Mouse (Mus musculus): ENCODE data around the gene Cdca7l. TPM values are rescaled to one million over a fixed set of nuclear protein-coding genes. Genes with fewer than 3 reads are reported as not detected.

Cdca7l gene
- polyA plus RNA-seq, 1 experiment from 2014 or later: 10.1 TPM

DNA sequence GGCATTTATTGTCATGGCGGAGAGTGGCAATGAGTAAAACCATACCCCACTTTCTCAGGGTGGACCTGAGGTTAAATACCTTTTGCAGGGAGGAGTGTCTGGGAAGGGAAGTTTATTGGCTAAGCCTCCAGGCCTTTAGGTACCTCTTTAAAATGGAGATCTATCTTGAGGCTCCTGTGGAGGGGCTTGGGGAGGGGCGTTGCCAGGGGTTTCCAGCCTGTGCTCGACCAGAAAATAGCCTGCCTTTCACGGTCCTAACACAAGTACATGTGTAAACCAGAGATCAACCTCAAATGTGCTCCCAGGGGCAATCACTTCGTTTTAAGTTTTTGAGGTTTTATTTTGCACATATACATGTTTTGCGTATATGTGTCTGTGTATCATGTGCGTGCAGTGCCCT is 15.1 kb upstream of the Cdca7l start:
- no peak for ATAC-seq (ENCODE audit: insufficient number of reproducible peaks, insufficient read depth, low FRiP score, low read depth)
- Histone ChIP-seq H3K27me3 (ENCODE audit: control insufficient read depth, insufficient read depth, low read length) (no peaks in the 10 kb centered on the region), H3K4me1 (ENCODE audit: control insufficient read depth in 2 of 2, insufficient read depth in 2 of 2, low read length in 2 of 2) (peaks cover 0 to 4% of the 10 kb centered on the region in 2 experiments; a peak in 1 of 4 replicates), H3K9me3 (ENCODE audit: control insufficient read depth, low read length) (no peaks in the 10 kb centered on the region), H3K9ac (ENCODE audit: low read length) (no peak overlapping the region; the same call in 1 of the 2 replicates), H3K4me2 (ENCODE audit: low read length) (peak overlapping the region; percentile 74), H3K36me3 (ENCODE audit: control insufficient read depth, insufficient read depth, low read length) (no peaks in the 10 kb centered on the region), H3K27ac (replicated peaks in 1 of 2; ENCODE audit: control insufficient read depth in 1 of 2, insufficient read depth in 1 of 2, low read depth in 2 of 2, low read length in 2 of 2) (no peak overlapping the region), H3K4me3 (ENCODE audit: control insufficient read depth in 1 of 2, insufficient read depth in 1 of 2, low read depth in 1 of 2, low read length in 2 of 2) (peak overlapping the region in 1 of 2 experiments; percentile 32; a peak in 1 of 4 replicates)
- WGBS: 42% methylated on average over 7 of the region's 7 CpGs

- Histone ChIP-seq H3K9me3 (ENCODE audit: control insufficient read depth, low read length) (no peaks in the 10 kb centered on the region), H3K4me2 (ENCODE audit: low read length) (no peak overlapping the region), H3K27ac (replicated peaks in 1 of 2; ENCODE audit: control insufficient read depth in 1 of 2, insufficient read depth in 1 of 2, low read depth in 2 of 2, low read length in 2 of 2) (no peak overlapping the region), H3K27me3 (ENCODE audit: control insufficient read depth, insufficient read depth, low read length) (no peaks in the 10 kb centered on the region), H3K4me1 (ENCODE audit: control insufficient read depth in 2 of 2, insufficient read depth in 2 of 2, low read length in 2 of 2) (no peaks in the 10 kb centered on the region), H3K9ac (ENCODE audit: low read length) (no peak overlapping the region), H3K36me3 (ENCODE audit: control insufficient read depth, insufficient read depth, low read length) (no peaks in the 10 kb centered on the region), H3K4me3 (ENCODE audit: control insufficient read depth in 1 of 2, insufficient read depth in 1 of 2, low read depth in 1 of 2, low read length in 2 of 2) (no peak overlapping the region)
- no peak for ATAC-seq (ENCODE audit: insufficient number of reproducible peaks, insufficient read depth, low FRiP score, low read depth)
- WGBS: 81% methylated on average over 4 of the region's 4 CpGs
These were observed 8.8 kb upstream of the Cdca7l start for GRCm38 (mm10) chr12:117795303-117795702.

DNA sequence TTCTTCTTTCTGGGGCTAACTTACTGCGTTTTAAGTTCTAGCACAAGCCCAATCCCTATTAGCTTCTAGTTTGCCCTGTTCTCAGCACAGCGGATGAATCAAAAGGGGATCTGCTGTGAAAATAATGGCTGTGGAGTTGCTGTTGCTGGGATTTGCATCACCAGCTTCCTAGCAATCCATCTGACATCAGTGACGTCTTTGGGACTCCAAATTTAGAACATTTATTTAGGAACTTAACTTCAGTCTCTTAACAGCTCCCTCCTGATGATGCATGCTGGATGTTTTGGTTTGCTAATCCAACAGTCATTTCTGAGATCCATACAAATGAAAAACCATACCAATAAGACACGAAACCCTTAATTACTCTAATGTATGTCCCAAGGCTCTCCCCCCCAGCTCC is 1.5 kb downstream of the Cdca7l start:
- Histone ChIP-seq H3K9ac (ENCODE audit: low read length) (no peak overlapping the region), H3K36me3 (ENCODE audit: control insufficient read depth, insufficient read depth, low read length) (no peaks in the 10 kb centered on the region), H3K4me3 (ENCODE audit: control insufficient read depth in 1 of 2, insufficient read depth in 1 of 2, low read depth in 1 of 2, low read length in 2 of 2) (no peak overlapping the region), H3K4me2 (ENCODE audit: low read length) (no peak overlapping the region), H3K4me1 (ENCODE audit: control insufficient read depth in 2 of 2, insufficient read depth in 2 of 2, low read length in 2 of 2) (0 out of 4 replicates have a peak, but pooled peaks cover 0 to 2% of the 10 kb centered on the region in 2 experiments), H3K9me3 (ENCODE audit: control insufficient read depth, low read length) (0 out of 2 replicates have a peak, but pooled peaks cover 3% of the 10 kb centered on the region), H3K27ac (replicated peaks in 1 of 2; ENCODE audit: control insufficient read depth in 1 of 2, insufficient read depth in 1 of 2, low read depth in 2 of 2, low read length in 2 of 2) (no peak overlapping the region), H3K27me3 (ENCODE audit: control insufficient read depth, insufficient read depth, low read length) (peaks cover 11% of the 10 kb centered on the region; the same call in 1 of the 2 replicates)
- WGBS: 77% methylated on average over 4 of the region's 4 CpGs
- no peak for ATAC-seq (ENCODE audit: insufficient number of reproducible peaks, insufficient read depth, low FRiP score, low read depth)

DNA sequence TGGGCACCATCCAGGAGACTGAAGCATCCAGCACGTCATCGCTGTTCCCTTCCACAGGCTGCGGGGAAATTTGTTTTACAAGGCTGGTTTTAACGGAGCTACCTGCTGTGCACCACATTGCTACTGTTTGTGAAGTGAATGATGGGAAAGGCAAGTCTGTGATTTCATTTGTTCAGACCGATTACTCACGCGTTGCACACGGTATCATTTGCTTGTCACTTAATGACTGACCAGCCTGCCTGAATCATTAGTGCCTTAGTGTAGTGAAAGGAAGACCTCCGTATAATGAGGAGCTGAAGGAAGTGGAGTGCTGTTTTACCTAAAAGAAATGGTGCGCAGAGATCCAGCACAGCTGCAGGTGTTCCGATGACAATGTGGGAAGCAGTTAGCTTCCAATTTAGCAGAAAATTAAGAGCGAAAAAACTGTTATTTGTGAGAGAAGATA is 1.9 kb downstream of the Cdca7l start:
- Histone ChIP-seq H3K9me3 (ENCODE audit: control insufficient read depth, low read length) (0 out of 2 replicates have a peak, but pooled peaks cover 3% of the 10 kb centered on the region), H3K4me1 (ENCODE audit: control insufficient read depth in 2 of 2, insufficient read depth in 2 of 2, low read length in 2 of 2) (0 out of 4 replicates have a peak, but pooled peaks cover 0 to 2% of the 10 kb centered on the region in 2 experiments), H3K4me3 (ENCODE audit: control insufficient read depth in 1 of 2, insufficient read depth in 1 of 2, low read depth in 1 of 2, low read length in 2 of 2) (no peak overlapping the region), H3K36me3 (ENCODE audit: control insufficient read depth, insufficient read depth, low read length) (no peaks in the 10 kb centered on the region), H3K9ac (ENCODE audit: low read length) (no peak overlapping the region), H3K27me3 (ENCODE audit: control insufficient read depth, insufficient read depth, low read length) (peaks cover 11% of the 10 kb centered on the region; the same call in 1 of the 2 replicates), H3K27ac (replicated peaks in 1 of 2; ENCODE audit: control insufficient read depth in 1 of 2, insufficient read depth in 1 of 2, low read depth in 2 of 2, low read length in 2 of 2) (no peak overlapping the region), H3K4me2 (ENCODE audit: low read length) (no peak overlapping the region)
- 60% methylated on average over 12 of the region's 12 CpGs for WGBS
- no peak for ATAC-seq (ENCODE audit: insufficient number of reproducible peaks, insufficient read depth, low FRiP score, low read depth)

DNA sequence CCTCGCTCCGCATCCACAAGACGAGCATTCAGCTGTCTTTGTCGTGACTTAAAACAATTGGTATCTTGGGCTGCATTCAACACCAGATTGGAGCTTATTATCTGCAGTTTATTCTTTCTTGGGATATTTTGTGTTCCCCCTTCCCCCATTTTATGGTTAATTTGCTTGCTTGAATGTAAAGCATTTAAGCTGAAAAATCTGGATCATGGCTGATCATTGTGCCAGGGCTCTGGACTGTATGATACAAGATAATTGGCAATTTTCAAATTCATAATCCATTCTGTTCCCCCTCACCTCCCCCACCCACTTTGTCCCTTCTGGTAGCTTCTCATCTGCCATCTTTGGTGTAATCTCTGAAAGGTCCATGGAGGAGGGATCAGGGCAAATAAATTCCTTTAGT is 2.4 kb downstream of the Cdca7l start:
- WGBS: 83% methylated on average over 4 of the region's 4 CpGs
- Histone ChIP-seq H3K9ac (ENCODE audit: low read length) (no peak overlapping the region), H3K27me3 (ENCODE audit: control insufficient read depth, insufficient read depth, low read length) (peaks cover 11% of the 10 kb centered on the region; the same call in 1 of the 2 replicates), H3K4me2 (ENCODE audit: low read length) (no peak overlapping the region), H3K36me3 (ENCODE audit: control insufficient read depth, insufficient read depth, low read length) (no peaks in the 10 kb centered on the region), H3K4me1 (ENCODE audit: control insufficient read depth in 2 of 2, insufficient read depth in 2 of 2, low read length in 2 of 2) (0 out of 4 replicates have a peak, but pooled peaks cover 0 to 2% of the 10 kb centered on the region in 2 experiments), H3K4me3 (ENCODE audit: control insufficient read depth in 1 of 2, insufficient read depth in 1 of 2, low read depth in 1 of 2, low read length in 2 of 2) (no peak overlapping the region), H3K27ac (replicated peaks in 1 of 2; ENCODE audit: control insufficient read depth in 1 of 2, insufficient read depth in 1 of 2, low read depth in 2 of 2, low read length in 2 of 2) (no peak overlapping the region), H3K9me3 (ENCODE audit: control insufficient read depth, low read length) (0 out of 2 replicates have a peak, but pooled peaks cover 3% of the 10 kb centered on the region)
- no peak for ATAC-seq (ENCODE audit: insufficient number of reproducible peaks, insufficient read depth, low FRiP score, low read depth)

GRCm38 (mm10) chr12:117807637-117808036 is 3.5 kb downstream of the Cdca7l start:
- Histone ChIP-seq H3K9ac (ENCODE audit: low read length) (no peak overlapping the region), H3K4me3 (ENCODE audit: control insufficient read depth in 1 of 2, insufficient read depth in 1 of 2, low read depth in 1 of 2, low read length in 2 of 2) (no peak overlapping the region), H3K27ac (replicated peaks in 1 of 2; ENCODE audit: control insufficient read depth in 1 of 2, insufficient read depth in 1 of 2, low read depth in 2 of 2, low read length in 2 of 2) (no peak overlapping the region), H3K9me3 (ENCODE audit: control insufficient read depth, low read length) (0 out of 2 replicates have a peak, but pooled peaks cover 3% of the 10 kb centered on the region), H3K4me1 (ENCODE audit: control insufficient read depth in 2 of 2, insufficient read depth in 2 of 2, low read length in 2 of 2) (0 out of 4 replicates have a peak, but pooled peaks cover 0 to 2% of the 10 kb centered on the region in 2 experiments), H3K4me2 (ENCODE audit: low read length) (no peak overlapping the region), H3K36me3 (ENCODE audit: control insufficient read depth, insufficient read depth, low read length) (no peaks in the 10 kb centered on the region), H3K27me3 (ENCODE audit: control insufficient read depth, insufficient read depth, low read length) (peaks cover 11% of the 10 kb centered on the region; the same call in 1 of the 2 replicates)
- no peak for ATAC-seq (ENCODE audit: insufficient number of reproducible peaks, insufficient read depth, low FRiP score, low read depth)
- WGBS: 38% methylated on average over 9 of the region's 12 CpGs

GRCm38 (mm10) chr12:117808355-117809326 is 4.6 kb downstream of the Cdca7l start:
- no peak overlapping the region for H3K9ac ChIP-seq (ENCODE audit: low read length)
- 0 out of 4 replicates have a peak, but pooled peaks cover 0 to 2% of the 10 kb centered on the region in 2 experiments for H3K4me1 ChIP-seq (ENCODE audit: control insufficient read depth in 2 of 2, insufficient read depth in 2 of 2, low read length in 2 of 2)
- no peak for ATAC-seq (ENCODE audit: insufficient number of reproducible peaks, insufficient read depth, low FRiP score, low read depth)
- H3K4me3 ChIP-seq (ENCODE audit: control insufficient read depth in 1 of 2, insufficient read depth in 1 of 2, low read depth in 1 of 2, low read length in 2 of 2): no peak overlapping the region
- 46% methylated on average over 17 of the region's 17 CpGs for WGBS
- 0 out of 2 replicates have a peak, but pooled peaks cover 3% of the 10 kb centered on the region for H3K9me3 ChIP-seq (ENCODE audit: control insufficient read depth, low read length)
- H3K27me3 ChIP-seq (ENCODE audit: control insufficient read depth, insufficient read depth, low read length): peaks cover 11% of the 10 kb centered on the region; the same call in 1 of the 2 replicates
- no peaks in the 10 kb centered on the region for H3K36me3 ChIP-seq (ENCODE audit: control insufficient read depth, insufficient read depth, low read length)
- peak overlapping the region; percentile 50 for H3K4me2 ChIP-seq (ENCODE audit: low read length)
- no peak overlapping the region for H3K27ac ChIP-seq (replicated peaks in 1 of 2; ENCODE audit: control insufficient read depth in 1 of 2, insufficient read depth in 1 of 2, low read depth in 2 of 2, low read length in 2 of 2)

All from heart, embryonic 14.5 days (tissue).